Mouse (Mus musculus) retina, postnatal 1 day (tissue): ENCODE measurements around the gene Agtpbp1.
A peak's percentile ranks its signal among the peaks of the same experiment; 100 is the strongest.

Experiments
- DNase-seq: peaks from one replicate; pipeline ENCODE4 v3.0.0-alpha.2; 2012

The Agtpbp1 gene

DNA sequence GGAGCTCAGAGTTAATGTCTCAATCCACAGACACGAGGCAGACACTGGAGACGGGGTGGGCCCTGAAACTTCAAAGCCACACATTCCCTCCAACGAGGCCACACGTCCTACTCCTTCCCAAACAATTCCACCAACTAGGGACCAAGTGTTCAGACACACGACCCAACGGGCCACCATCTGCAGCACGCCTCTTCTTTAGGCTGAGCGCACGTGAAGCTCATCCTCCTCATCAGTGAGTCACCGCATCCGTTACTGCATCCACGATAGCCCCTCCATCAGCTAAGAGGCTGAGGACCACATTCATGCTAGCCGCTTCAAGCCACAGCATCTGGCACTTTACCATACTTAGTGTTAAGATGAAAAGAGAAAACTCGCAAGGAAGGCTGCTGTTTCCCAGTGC is 107.6 kb downstream of the Agtpbp1 start:
- DNase-seq = no peak

DNA sequence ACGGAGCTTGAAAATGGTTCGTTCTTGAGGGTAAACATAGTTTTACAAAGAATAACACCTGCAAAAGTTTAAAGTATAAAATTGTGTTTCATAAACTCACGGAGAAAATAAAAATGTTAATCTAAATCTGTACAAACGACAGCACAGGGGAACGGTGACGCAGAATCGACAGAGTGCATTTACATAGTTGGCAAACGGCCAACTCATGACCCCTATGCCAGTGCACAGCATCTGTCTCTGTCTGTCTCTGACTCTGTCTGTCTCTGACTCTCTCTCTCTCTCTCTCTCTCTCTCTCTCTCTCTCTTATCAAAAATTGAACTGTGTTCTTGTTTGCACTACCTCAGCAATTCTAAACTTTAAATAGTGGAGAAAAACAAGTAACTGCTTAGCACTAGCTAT is 110.1 kb downstream of the Agtpbp1 start:
- peak; percentile 13 for DNase-seq

DNA sequence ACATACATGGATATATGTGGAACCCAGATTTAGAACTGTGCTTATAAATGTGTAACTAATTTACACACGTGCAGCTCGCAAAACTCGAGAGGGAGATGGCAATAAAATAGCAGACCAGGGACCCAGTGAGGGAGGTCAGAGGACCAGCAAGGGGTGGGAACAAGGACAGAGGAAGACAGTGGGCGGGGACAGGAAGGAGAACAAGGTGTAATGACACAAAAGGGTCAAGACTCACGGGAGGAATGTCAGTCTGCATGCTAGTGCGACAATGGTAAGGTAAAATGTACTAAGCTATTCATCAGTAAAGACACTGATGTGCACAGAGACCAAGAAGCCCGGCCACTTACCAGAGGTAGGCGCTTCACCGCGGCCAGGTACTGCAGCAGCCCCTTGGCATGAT is 111.7 kb downstream of the Agtpbp1 start:
- DNase-seq = no peak

DNA sequence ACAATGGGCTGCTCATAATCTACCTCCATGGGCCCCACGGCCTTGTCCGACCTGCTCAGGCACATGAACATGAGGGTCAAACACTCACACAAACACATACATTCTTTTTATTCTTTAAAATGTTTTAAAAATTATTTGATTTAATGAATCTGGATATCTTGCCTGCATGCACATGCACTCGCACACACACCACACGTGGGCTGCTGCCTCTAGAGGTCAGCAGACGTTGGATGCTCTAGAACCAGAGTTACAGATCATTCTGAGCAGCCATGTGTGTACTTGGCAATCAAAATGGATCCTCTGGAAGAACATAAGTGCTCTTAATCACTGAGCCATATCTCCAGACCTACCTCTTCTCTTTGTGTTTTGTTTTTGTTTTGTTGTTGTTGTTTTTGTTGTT is 112.8 kb downstream of the Agtpbp1 start:
- DNase-seq = no peak

DNA sequence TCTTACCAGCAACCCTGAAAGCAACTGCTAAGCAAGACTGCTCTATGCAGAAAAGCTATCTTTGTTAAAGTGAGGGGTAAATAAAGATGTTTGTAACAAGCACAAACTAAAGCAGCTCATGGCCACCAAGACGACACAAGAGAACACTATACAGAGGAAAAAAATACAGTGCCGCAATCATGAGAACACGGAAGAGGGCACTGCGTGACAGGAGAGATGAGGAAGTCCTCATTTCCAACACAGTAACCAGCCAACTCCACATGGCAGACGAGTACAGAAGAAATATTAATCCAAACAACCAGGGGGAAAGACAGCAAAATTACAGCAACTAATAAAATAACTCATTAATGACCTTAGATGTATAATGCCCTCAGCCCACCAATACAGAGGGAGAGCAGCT is 115.3 kb downstream of the Agtpbp1 start:
- no peak for DNase-seq

DNA sequence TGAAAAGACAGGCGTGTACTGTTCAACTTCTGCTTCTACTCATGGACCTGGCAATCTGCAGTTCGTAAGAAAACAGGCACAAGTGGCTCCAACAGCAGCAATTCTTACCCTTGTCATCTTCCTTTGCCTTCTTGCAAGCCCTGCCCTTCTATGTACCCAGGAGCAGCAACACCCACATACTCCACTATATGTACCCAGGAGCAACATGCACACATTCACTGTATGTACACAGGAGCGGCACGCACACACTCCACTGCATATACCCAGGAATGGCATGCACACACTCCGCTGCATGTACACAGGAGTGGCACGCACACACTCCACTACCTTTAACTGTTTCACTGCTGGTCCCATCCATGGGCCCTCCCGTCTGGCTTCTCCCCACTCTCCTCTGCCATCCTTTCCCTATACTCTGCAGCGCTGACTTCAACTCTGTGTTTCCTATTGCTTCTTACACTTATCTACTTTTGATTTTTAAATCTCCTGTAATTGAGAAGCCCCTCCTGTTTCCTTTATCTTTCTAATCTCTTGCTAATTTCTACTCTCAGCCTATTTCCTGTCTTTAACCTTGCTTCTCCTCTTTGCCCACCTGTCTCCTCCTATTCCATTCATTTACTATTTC is 116.7 kb downstream of the Agtpbp1 start:
- DNase-seq = no peak

DNA sequence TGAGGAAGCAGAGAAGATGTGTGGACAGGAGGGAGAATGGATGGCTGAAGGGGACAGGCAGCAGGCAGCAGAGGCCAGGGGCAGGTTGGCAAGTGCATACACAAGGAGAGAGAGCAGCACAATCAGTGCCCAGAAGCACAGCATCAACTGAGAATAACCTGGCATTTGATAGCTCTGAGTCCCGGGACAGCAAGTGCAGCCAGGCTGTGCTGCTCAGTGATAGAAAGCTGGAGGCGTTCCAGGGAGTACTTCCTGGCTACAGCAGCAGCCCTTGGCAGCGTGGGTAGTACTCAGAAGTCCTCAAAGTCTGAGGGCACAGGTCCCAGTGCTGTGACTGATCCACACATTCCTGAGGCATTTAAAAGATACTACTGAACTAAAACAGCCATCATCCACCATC is 117.4 kb downstream of the Agtpbp1 start:
- no peak for DNase-seq

DNA sequence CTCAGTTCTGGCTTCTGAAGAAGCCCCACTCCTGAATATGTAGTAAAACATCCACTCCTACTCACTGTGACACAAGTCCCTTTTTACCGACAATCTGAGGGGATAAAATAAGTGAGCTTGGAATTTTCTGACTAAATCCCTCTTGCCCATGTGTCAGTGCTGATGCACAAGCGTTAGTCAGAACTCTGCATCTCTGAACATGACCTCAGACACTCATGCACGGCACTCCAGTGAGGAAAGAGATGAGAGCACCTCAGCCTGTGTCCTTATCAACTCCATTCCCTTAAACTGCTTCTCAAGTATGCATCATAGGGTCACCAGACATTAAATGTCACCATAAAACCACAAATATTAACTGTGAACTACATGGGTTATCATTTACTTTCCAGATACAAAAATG is 124.1 kb downstream of the Agtpbp1 start:
- DNase-seq = no peak

DNA sequence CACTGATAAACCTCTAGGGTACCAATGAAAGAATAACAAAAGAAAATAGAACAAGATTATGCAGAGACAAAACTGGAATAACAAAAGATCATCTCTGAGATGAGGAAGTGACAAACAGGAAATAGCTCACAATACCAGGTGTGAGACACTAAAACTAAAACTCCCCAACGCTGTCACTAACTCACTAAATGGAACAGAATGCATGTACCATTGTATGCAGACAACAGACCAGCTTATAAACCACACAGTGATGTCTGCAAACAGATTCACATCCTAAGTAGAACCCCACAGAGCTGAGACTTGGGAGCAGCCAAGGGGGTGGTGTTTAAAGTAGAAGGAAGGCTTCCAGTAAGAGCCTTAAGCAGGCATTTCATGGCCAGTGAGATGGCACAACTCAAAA is 128.8 kb downstream of the Agtpbp1 start:
- no peak for DNase-seq

DNA sequence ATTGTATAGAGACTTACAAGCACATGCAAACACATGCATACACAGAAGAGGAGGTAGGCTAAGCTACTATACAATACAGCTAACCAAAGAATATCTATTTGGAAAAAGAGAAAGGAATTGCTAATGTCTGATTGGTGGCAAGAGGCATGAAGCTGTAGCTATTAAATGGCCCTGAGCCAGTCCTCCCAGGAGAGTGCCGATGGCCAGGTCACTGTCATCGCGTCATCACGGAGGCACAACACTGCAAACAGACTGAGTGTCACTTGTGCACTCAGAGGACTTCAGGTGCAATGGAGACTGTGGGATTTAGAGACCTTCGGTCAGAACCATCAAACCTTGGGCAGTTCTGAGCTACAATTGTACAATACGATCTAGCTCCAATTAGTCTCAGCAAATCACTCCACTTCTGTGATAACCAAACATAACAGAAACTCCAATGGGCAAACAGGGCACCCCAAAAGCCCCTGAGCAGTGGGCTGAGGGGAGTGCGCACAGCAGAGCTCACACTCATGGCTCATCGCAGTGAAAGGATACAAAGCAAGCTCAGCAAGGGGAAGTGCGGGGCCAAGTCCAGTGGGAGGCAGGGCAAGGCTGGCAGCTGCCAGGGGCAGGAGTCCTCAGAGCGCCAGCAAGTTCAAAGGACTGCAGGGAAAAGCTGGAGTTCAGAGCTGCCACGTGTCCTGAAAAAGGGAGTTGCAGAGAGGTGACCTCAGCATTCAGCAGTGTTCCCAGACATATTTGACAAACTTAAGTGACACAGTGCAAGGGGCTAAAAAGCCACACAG is 130.8 kb downstream of the Agtpbp1 start:
- DNase-seq = no peak

DNA sequence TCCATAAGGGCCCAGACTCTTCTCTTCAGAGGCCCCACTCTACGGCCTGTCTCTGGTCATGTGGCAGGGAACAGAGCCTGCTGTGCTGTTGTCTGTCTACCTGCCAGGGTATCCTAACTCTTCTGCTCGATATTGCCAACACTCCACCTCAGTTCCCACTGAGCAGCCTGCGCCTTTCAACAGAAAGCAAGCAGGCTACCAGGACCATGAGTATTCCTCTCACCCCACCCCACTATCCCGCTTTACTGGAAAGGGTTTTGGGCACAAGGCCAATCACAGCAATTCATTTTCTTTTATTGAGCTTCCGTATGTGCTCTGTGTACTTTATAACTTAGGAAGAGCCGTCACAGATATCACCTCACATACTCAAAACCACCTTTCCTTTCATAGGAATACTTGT is 131.4 kb downstream of the Agtpbp1 start:
- DNase-seq = no peak

DNA sequence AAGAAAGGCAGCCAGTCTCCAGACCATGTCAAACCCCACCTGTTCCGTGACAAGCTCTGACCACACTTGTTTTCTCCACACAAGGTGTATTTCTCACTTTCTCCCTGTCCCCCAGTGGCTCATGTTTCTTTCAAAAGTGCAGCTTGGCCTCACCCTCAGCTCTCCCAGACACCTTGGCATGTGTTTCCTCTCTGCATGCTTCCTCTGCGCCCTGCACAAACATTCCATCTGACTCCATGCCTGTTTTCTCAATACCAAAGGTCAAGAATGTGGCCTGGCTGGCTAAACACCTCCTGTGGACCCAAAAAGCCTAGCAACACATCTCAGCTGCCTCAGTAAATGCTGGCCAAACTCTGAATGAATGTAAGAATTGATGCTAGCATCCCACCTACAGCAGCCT is 132.0 kb downstream of the Agtpbp1 start:
- DNase-seq = no peak

DNA sequence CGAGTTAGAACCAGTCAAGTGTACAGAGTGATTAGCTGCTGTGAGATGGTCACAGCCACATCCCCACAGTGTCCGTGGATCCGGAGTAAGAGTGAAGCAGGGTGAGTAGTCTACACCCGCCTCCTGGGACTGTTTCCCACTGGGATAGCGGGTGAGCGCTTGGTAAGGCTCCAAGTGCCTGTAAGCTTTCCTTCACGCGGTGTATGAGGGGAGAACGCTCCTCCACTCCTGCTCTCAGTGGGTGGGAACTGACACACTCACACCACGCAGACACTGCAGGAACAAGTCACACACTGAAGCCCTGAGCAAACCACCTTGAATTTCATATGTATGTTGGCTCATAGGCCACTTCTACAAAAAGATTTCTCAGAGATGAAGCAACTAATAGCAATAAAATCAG is 134.2 kb downstream of the Agtpbp1 start:
- DNase-seq = no peak

DNA sequence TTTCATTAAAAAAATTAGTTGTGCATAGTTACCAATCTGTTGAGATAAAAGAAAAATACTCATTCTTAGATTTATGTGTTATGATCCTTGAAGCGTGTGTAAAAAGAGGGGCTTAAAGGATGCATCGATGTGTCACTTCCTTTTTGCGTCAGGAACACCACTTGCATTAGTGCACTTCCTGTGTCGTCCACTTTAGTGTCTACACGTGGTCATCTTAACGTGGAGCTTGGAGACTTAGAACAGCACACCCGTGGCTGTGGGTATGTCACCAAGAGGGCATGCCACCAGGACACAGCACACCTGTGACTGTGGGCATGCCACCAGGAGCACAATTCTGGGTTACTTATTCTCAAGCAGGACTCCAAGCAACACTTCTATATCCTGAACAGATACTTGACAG is 137.9 kb downstream of the Agtpbp1 start:
- DNase-seq = no peak

DNA sequence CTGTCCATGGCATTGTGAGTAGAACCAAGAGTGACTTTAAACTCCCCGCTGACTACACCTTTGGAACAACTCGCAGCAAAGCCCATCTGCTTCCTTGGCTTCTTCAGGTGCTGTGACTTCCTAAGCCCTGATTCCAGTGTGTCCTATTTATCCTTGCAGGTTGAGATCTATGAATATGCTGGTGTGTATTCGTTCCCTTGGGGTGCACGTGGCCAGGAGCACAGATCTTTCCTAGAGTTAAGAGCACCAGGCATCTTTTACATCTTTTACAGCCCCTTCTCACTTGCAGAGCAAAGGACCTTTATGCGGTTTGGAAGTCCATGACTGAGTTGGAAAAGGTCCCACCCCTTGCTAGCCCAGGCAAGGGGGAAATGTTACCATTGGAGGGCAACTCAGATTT is 139.8 kb downstream of the Agtpbp1 start:
- DNase-seq = no peak

DNA sequence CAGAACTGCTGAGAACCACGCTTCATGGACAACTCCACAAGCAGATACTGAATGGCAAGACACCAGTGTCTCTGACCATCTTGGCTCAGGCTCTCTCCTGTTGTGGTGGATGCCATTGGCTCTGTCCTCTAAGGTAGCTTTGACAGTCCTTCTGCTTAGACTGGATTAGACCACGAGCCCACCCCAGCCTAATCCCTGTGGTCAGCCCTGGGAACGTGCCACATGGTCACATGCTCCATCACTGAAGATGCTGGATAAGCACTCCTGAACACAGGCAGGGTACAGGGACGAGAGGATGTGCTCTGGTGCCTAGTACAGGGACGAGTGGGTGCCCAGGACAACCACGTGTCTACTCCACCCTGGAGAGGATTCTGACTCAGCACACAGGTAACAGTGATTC is 140.7 kb downstream of the Agtpbp1 start:
- peak; percentile 17 for DNase-seq

DNA sequence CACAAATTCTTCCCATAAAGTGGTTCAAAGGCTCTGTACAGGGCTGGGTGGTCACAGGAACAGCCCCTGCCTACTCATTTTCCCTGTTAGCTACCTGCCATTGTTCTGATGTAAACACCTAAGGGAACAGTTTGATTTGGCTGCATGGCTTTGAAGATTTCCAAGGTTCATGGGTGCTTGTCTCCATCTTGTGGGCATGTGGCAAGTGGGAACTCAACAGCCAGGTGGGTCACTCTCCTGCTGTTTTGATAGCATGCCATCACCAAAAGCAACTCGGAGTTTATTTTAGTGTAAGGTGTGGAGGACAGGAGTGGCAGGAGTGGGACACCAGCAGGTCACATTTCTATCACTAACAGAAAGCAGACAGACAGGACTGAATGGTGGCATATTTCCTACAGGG is 145.3 kb downstream of the Agtpbp1 start:
- DNase-seq = no peak

DNA sequence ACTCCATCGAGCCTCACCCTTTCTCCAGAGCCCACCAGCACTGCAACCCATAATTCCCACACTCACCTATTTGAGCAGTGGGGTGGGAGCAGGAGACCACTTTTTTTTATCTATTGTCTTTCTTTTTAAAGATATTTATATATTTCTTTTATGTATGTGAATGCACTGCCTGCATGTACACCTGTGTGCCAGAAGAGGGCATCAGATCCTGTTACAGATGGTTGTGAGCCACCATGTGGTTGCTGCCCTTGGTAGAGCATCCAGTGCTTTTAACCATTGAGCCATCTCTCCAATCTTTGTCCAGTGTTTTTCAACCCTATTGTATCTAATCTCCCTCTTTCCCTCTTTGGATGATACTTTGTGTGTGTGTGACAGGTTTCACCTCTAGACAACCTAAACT is 150.5 kb downstream of the Agtpbp1 start:
- no peak for DNase-seq

DNA sequence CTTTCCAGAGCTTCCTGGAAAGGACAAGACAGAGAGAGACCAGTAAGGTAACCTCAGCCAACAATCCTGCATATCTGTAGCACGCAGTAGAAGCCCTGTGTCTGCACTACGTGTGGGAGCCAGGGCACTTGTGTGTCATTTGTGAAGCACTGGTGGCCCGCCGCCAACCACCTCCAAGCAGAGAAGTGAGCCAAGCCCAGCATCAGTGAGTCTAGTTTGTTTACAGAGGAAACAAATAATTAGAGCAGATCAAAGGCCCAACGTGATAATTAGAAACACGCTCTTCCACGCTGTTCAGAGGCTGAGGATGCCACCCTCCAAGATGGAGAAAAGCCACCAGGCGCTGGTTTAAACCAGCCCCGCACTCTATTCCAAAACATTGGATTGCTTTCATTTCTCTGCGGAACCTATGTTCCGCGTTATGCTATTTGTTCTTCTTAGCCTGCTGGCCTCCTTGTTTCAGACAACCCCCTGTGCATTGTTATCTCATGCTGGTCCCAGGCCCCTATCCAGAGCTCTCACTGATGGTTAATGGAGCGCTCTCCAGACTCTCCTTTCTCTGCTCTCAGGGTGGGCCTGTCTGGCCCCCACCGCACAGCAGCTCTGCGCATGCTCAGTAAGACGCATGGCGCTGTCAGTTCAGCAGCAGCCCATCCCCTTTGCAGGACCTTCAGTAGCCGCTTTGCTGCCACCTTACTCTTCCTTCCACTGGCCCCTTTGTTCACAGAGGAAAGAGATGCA is 153.7 kb downstream of the Agtpbp1 start:
- peak; percentile 32 for DNase-seq

DNA sequence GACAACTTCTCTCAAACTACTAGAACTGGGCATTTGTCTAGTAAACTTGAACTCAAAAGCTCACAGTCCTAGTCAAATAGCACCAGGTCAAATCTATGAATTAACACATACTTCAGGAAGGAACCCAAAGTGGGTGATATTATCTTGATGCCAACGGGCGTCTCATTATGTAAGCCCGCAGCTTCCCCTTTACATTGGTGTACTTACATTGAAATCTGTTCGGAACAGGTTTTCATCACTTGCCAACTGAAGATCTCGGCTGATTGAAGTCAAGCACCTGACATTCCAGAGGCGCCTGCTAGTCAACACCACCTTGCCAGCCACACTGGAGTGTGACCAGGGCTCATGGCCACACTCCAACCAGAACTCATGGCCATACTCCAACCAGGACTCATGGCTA is 155.7 kb downstream of the Agtpbp1 start:
- no peak for DNase-seq

DNA sequence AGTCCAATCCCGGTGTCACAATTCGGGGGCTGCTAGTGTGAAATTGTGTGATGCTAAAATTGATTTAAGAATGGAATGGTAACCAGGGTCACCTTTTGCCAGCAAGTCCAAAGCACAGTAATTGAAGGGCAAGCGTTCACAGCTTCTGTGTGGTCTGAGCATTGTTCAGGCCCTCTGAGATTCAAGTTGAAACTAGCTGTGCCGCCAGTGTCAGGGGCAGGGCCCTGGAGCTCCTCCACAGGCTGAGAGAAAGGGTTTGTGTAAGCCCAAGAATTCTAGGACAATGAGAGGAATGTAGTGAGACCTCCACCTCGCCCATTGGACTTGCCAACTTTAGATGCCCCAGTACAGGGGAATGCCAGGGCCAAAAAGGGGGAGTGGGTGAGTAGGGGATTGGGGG is 161.2 kb downstream of the Agtpbp1 start:
- no peak for DNase-seq

DNA sequence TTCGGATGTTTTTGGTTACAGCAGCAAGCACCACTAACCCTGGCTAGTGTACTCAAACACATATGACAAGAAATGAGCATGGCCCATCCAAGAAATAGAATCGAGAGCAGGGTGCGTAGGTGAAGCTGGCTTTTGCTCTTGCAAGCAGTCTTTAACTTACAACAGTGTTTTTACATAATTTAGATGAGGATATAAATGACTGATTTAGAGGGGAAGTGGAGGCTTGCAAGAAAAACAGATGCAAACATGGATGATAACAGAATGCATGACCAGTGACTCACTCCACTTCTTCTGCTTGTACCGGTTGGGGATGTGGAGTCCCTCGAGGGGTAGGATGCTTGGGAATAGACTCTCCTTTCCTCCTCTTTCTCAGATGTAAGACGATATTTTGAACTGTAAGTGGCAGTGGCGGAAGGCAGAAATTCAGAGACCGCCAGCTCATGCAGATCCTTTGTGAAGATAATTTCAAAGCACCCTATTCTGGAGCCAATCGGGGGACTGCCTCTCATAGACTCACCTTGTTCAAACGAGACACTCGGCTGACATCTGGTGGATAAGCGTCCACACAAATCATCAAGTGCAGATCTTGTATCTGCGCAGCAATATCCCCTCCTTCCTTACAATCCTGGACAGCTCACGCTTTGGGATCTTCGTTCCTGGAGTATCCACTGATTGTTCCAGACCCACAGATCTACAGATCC is 168.3 kb downstream of the Agtpbp1 start:
- no peak for DNase-seq

DNA sequence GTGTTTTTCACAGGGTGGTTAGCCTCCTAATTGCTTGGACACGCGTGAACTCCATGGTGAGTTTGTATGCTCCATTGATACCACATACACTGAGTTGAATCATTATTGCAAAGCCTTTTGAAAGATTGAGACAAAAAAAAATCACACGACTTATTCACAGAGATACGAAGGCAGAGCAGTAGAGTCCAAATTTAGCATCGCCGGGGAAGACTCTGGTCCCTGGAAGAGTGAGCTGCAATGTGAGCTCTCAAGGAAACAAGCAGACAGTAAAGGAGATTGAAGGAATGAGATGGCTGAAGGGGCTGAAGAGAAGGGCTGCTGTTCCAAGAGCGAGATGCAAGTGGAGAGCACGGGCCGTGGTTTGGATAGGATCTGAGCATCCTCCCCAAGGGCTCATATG is 171.1 kb downstream of the Agtpbp1 start:
- DNase-seq = no peak

DNA sequence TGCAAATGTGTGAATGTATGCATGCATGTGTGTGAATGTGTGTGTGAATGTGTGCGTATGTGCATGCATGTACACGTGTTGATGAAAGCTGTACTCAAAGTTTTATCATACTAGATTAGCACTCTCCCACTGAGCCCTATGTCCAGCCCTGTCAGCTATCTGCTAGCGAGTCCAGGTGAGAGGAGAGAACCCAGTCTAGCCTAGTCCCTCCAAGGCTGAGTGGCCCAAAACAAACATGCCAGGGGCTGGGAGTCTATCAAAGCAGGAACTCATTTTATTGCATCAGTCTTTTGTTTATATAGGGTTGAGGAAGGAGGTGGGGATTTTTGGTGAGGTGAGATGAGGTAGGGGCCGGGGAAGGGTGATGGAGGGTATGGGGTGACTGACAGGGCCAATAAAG is 172.4 kb downstream of the Agtpbp1 start:
- DNase-seq = no peak
